Mouse (Mus musculus) cerebellum, adult 2 months (tissue): ENCODE results near the gene Nr2e1.

ENCODE experiments used
- CTCF ChIP-seq: fragments of 200-500 bp; IDR thresholded peaks from 2 replicates; pipeline ENCODE4 v1.5.1; 2011; ENCODE audit warnings: low read depth, mild to moderate bottlenecking, control low read depth, low read length, moderate library complexity, borderline replicate concordance; ENCODE audit not compliant: insufficient read depth
- POLR2A ChIP-seq: fragments of 200-500 bp; IDR thresholded peaks from 2 replicates; pipeline ENCODE4 v1.6.1; 2011; ENCODE audit warnings: low read length, control low read depth, borderline replicate concordance; ENCODE audit not compliant: insufficient read depth

DNA sequence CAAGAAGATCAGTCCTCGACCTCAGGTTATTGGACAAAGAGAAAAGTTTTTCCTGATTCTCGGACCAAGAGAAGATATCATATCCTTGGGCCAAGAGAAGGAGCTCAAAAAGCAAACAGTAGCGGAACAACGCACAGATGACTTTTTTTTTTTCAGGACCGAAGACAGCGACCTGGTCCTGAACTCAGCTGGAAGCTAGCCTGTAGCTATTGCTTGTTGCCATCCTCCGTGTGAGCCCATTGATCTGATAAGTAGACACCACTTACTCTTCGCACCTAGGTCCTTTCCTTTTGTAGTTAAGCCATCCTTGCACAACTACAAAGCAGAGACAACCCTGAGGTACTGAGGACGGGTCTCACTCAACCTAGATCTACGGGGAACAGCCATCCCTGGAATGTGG is 8.8 kb downstream of the Nr2e1 start:
- TF ChIP-seq CTCF (no peak), POLR2A (no peak)
